Mouse (Mus musculus) right cerebral cortex, postnatal 14 days (tissue): Measurements from ENCODE around the gene Hoxa9.
A peak's percentile ranks its signal among the peaks of the same experiment; 100 is the strongest.

Experiments
- DNase-seq: peaks from one replicate; pipeline ENCODE4 v3.0.0; 2022

The Hoxa9 gene

DNA sequence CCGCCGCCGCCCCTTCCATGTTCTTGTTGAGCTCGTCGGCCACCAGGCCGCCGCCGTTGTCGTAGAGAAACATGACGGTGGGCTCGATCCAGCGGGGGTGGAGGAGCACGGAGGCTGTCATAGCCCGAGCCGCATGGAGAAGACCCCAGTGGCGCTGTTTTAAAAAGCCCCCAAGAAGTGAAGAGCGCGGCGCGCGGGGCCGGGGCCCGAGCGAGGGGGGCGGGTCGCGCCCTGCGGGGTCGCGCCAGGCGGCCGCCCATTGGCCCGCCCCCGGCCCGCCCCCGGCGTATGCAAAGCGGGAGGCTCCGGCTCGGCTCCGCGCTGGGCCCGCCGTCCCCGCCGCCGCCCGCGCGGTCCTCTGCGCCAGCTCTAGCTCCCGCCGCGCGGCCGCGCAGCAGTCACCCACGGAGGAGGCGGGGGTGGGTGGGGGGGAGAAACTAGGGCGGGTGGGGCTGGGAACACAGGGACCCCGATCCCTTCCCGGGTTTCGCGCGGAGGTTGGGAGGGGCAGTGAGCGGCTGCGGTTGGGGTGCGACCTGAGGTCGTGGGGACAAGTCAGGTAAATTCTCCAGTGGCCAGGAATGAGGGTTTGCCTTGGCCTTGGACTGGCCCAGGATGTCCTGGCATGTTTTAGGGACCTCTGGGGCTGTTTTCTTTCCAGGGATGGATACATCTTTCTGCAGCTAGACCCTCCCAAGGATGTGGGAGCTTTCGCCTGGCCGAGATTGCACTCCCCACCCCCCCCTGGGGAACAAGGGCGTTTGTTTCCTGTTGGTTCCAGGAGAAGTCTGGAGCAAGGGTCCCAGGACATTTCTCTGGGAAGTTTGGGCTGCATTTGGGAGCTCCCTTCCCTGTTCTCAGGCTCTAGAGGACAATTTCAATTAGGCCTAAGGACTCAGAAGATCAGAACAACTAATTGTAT is 30.0 kb upstream of the Hoxa9 start, which contains the start of gene Hoxa13:
TSS of gene Hoxa13 (minus strand) at position 227 of the 922 bp plus-strand sequence.
- no peak for DNase-seq

DNA sequence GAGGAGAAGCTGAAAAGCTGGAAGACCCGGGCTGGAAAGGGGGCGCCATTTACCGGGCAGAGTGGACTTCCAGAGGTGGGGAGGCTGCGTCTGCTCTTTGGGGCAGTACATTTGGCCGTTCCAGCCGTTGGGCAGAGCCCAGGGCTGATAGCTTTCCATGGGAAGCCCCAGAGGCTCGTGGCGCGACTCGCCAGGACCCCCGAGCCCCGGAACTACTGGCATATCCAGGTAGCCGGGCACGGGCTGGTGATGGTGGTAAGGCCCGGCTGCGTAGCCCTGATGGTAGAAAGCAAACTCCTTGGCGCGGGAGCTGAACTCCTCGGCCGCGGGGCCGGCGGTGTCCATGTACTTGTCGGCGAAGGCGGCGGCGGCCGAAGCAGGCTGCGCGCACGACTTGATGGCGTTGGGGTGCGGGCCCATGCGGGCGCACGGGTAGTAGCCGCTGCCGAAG is 28.9 kb upstream of the Hoxa9 start:
- no peak for DNase-seq

DNA sequence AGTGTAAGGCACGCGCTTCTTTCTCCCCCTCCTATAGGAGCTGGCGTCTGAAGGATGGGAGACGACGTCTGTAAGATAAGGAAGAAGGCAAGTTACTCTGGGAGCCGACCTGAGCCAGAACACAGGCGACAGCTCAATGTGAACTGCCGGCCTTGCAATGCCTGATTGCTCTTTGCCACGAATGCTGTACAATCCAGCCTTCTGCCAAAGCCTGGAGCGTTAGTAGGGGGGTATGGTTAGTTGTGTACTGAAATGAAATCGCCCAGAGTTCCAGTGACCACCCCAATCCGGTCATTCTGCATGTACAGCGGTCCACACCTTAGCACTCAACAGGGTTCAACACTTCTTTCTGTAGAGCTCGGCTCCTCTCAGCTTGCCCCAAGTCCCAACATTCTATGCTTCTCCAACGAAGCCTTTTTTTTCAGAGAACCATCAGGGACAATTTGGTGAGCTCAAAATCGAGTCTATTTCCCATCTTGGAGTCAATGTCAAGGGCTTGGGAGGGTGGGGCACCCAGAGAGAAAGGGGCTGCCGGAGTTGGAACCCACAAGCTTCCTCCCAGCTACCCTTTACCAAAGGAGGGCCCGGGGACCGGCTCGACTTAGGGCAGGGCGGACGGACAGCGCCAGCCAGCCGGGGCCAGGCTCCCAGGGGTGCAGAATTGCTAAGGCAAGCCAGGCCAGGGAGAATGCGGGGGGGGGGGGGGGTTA is 28.3 kb upstream of the Hoxa9 start:
- DNase-seq = no peak

DNA sequence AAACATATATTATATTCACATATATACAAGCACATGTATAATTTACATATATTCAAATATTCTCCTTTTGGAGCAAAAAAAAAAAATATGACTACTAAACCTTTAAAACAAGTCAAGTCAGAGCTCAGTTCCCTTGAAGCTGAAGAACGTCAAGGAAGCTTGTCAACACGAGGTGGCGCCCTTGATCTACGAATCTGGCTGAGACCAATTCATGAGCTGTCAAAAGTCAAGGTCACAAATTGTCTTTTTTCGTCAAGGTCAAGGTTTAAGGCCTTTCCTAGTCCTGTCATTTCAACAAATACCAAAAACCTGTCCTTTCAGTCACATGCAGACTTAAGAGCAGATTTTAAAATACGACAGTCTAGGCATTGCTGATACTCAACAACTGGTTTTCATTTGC is 26.1 kb upstream of the Hoxa9 start:
- DNase-seq = peak; percentile 73

DNA sequence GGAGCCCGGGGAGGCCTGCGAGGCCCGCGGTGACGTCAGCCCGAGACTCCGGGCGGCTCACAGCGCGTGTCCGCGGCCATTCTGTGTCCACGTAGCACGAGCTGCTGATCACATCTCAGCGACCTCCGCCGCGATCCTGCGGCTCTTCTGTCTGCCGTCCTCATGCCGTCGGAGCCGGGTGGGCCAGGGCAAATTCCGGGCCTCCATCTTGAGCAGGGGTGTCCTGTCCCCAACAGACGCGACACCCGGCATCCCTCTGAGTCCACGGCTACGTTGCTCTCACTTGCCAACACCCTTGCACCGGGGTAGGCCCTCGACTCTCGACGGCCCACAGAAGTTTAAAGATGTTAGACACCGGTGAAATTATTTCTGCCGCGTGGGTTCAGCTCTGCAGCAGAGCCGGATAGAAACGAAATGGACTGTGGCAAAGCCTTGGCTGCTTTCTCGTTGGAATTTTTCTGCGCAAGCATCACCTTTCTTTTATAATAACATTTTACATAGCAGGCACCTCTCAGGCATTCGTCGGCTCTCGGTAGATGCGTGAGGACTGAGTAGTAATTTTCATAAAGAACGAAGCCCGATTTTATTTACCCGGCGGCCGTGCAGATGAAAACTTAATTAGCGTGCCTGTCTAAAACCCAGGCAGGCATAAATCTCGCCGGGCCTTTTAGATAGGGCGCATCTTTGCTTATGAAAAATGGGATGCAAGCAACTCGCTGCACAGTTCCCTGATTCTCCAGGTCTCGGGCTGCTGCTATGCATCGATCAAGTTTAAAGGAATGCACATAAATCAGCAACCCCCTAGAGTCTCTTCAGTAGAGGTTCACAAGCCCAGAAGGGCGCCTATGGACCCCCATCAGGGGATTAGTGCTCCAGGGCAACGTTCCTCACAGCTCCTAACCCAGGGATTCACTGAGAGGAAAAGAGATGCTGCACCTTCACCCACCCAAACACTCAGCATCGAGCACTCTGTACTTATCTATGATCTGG is 22.9 kb upstream of the Hoxa9 start:
- DNase-seq = no peak

DNA sequence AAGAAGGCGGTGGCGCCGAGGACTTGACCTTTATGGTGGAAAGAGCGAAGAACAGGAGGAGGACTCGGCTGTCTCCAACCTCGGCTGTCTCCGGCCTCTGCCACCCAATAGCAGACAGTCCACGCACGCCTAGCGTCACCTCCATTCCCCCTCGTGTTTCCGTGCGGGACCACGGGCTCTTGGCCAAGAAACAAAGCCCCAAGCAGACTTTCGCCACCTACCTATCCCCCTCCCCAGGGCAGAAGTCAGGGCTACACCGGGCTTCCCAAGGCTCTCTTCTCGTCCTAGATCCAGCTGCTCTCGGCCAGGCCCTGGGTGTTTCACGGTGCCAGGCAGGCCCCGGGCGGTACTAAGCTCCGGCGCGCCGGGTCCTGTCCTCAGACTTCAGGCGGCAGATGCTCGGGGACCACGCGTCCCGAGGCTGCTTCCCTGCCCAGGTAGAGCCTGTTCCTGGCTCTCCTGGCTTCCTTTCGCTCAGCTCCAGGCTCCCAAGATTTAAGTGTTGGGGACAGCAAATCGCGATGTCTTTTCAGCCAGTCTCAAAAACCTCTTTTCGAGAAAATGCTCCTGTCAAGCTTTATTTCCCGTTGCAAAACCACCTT is 22.0 kb upstream of the Hoxa9 start:
- DNase-seq = no peak

DNA sequence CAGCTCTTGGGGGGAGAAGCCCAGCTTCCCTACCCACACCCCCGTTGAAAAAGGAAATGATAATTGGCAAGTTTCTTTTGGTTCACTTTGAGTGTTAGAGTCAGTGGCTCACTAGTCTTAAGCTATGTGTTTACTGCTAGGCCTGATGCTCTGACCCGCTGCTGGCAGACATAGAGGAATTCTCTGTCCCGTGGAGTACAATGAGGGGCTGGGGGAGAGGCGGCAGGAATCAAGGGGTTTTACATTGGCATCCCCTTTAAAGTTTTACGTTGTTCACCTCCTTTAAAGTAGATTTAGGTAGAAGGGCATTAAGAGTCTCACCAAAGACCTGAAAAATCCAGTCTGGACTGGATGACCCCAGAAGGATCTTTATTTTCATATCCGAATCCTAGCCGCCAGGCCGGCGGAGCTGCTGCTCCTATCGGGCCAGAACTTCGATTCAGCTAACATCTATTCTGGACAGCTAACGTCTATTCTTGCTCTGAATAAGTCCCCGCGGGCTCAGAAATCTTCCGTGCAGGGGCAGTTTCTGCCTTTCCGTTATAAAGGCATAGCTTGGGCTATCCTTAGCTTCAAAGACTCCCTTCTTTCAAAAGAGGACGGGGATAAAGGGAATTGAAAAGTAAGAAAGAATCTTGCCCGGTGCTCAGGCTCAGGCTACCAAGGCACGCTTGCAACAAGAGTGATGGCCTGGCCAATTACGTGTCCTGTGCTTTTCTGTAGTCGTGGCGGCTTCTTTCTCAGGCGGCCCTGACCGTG is 21.3 kb upstream of the Hoxa9 start:
- DNase-seq = no peak

DNA sequence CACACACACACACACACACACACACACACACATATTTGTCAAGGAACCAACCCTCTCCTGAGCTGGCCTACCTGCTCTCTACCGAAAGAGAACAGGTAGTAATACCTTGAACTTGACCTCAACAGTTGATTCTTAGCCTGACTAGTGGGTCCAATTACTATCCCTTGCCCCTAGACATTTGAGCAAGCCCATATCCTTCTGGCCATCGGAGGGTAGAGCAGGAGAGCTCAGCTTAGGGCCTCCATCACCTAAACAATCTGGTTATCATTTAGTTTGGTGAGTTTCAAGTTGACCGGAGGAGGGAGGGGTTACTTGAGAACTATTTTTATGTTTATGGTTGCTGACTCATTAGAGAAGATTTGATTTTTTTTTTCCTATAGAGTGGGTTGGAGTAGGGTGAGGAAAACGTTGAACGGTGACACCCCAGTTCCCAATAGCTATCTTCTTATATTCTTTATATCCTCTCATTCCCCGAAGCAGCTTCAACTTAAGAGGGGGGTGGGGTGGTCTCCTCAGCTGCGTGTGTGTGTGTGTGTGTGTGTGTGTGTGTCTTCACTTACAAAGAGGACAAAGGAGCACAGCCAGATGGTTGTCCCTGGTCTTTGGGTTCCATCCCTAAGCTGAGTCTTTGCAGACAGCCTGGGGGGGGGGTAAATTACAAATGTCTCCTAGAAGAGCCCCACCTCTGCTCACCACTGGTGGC is 20.4 kb upstream of the Hoxa9 start:
- DNase-seq = no peak

DNA sequence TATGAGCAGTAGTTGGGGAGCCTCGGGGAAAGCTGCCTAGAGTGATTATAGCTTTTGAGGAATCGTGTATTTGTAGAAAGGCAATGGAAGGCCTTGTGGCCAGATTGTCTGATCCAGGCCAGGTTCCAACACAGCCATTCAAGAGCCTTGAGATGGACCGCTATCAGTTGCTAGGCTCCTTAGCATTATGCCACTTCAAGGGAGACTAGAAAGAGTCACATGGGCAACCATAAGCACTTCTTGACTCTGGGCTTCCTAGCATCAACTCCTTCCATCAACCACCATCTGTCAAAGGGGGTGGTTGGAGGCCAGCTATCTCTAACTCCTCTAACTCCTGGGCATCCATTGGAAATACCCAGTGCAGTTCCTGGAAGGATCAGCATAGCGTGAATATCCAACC is 18.9 kb upstream of the Hoxa9 start:
- no peak for DNase-seq

DNA sequence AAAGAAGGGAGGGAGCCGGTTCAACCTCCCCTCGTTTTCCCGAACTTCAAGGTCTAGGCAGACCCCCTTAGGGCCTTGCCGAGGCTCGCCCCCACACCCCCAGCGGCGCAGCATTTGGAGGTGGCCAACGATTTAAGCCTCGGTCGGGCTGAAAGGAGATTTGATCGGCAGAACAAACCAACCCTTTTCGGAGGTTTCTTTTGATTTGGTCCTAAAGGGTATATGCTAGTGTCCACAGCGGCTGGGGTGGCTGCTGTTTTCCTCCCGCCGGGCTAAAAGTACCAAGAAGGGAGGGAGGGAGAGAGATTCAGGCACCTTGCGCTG is 18.5 kb upstream of the Hoxa9 start:
- DNase-seq = no peak

DNA sequence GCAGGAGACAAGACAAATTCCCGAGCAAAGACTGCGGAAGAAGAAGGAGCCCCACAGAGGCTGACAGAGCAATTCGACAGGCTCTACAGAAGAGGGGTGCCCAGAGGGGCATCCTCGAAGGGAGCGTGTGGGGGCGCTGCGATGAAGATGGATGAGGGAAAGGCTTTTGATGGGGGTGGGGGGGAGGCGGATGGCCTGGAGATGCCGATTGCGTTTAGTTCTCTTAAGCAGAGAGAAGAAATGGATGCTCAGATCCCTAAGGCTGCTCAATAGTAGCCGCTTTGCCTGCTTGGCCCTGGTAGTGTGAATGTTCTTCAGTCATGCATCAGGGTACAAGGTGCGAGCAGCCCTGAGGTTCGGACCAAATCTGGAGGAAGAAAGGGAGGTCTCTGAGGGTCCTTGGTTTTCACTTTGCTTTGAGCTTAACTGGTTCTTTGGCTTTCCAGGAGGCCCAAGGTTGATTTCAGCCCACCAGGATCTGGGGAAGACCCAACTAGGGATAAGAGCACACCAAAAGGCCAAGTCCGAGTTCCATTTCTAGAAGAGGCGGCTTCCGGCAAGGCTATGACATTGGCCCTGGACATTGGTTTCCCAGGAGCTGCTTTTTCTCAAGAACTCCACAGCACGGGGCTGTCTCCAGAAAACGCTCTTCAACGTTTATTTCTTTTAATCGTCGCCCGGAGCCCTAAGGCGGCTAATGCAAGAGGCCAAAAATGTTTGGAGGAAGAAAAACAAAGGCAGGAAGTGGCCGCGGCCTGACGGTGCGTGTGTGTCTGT is 17.9 kb upstream of the Hoxa9 start:
- DNase-seq = no peak

DNA sequence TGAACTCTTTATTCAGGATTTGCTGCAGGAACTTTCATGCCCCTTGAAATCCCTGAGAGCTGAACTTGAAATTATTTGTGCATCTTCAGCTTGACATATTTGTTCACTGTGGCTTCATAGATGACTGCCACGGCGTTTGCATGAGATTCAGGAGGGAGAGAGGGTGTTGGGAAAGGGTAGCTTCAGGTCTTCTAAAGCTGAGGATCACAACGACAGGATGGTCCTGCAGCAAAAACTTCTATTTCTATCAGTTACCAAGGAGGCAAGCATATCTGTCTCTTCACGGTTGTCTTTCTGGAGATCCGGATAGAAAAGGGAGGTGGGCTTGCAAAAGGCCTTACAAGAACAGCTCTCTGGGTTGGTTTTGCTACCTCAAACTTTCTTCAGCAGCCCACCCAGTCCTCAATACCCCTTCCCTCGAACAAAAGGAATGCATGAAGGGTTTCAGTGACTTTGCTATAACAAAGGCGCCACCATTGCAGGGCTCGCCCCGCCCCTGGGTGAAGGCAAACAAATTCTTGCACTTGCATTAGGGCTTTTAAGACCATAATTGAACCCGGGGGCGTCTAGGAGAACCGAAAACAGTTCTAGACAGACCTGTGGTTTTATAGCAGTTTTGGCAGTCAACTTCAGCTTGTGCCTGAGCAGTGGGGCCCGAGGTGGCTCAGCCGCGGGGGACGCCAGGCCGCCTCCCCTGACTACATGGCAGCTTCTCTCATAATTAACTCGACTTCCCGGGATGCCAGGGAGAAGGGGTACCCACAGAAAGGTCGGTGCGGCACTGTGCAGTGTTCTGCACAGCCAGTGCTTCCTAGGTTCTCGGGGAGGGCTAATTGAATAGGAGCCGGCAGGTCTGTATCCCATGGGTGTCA is 17.1 kb upstream of the Hoxa9 start:
- DNase-seq = no peak

DNA sequence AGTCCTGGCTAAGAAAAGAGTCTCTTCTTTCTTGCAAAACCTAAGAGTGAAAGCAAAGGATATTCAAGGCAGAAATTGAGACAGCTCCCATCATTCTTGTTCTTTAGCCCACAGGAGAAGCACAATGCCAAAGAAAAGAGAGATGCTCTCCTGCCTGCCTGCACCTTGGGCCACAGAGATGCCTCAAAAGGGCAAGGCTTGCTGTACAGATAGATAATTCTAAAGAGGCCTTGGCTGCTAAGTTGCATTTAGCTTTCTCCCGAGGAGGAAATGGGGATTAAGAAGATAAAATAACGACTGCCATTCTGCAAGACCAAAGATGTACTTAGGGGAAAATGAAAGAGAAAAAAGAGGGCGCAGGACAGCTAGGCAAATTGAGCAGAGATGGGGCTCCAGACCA is 16.0 kb upstream of the Hoxa9 start:
- no peak for DNase-seq

DNA sequence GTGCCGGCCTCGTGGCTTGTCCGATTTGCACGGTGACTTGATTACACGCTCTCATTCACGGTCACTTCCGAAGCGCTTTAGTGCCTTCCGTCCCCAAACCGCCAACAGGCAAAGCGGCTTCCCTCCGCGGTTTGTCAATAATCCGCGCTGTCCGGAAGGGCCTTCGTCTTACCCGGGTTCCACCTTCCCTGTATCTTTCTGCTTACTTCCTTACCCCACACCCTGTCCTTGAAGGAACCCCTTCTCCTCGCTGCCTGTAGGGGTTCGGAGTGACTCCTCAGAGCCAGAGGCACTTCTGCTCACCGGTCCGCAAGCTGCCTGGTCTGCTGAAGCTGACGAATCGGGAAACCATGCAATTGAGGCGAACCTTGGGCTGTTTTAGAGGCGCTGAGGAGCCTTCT is 15.5 kb upstream of the Hoxa9 start:
- DNase-seq = no peak

DNA sequence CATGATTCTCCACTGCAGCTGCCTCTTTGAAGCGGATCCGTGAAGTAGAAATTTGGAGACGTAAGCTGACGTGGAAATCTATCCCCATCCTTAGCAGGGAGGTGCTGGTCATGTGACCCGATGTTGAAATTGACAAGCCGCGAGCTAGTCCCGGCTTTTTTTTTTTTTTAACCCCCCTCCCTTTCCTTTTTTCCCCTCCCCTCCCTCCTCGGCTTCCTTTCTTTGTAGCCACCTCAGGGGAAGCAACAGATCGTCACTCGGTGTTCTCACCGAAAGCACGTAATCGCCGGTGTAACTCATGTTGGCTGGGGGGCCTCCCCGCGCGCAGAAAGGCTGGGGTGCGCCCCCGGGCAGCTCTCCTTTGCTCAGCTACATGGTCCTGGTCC is 14.9 kb upstream of the Hoxa9 start, which contains the start of gene Hoxa11:
TSS of gene Hoxa11 (minus strand) at position 54 of the 386 bp plus-strand sequence.
- DNase-seq = no peak

DNA sequence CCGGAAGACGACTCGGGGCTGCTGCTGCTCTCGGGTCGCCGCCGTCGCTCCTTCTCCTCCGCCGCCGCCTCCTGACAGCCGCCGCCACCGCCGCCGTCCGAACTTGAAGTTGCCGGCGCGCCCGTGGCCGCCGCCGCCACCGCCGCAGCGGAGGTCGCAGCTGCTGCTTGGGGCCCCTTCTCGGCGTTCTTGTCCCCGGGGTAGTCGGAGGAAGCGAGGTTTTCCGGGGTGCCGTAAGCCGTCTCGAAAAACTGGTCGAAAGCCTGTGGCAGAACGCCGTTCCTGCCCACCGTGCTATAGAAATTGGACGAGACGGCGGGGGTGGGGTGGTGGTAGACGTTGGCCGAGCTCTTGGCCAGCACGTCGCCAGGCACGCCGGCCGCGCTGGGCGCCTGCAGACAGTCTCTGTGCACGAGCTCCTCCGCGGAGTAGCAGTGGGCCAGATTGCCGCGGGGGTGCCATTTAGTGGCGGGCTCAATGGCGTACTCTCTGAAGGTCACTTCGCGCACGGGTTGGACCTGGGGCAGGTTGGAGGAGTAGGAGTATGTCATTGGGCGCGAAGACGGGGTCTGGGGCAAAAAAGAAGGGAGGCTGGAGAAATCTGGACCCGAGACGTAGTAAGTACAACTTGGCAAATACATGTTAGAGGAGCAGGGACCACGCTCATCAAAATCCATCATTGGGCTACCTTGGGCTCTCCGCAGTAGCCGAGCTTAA is 14.3 kb upstream of the Hoxa9 start:
- no peak for DNase-seq

DNA sequence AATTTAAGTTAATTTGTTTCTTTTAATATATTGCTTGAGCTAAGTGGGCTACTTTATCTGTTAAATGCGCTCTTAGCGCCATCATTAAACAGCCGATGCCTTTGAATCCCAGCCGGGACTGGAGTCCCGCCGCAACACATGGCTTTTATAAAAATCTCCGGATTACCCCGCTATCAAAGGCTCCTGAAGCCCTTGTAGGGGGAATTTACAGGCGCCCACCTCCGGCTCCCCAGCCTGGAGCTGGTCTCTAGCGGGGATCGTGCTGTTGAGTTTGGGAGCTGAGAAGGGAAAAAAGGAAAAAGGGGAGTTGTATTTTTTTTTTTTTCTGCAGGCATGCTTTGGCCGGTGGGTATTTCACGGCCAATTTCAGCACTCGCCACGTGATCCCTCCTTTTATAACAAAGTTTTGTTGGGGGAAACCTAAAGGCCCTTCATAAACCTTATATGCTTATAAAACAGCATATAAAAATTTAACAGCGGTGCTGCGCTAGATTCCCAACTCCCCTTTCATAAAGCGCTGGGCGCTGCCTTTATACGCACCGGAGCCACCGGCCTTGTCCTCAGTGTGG is 13.7 kb upstream of the Hoxa9 start:
- no peak for DNase-seq

DNA sequence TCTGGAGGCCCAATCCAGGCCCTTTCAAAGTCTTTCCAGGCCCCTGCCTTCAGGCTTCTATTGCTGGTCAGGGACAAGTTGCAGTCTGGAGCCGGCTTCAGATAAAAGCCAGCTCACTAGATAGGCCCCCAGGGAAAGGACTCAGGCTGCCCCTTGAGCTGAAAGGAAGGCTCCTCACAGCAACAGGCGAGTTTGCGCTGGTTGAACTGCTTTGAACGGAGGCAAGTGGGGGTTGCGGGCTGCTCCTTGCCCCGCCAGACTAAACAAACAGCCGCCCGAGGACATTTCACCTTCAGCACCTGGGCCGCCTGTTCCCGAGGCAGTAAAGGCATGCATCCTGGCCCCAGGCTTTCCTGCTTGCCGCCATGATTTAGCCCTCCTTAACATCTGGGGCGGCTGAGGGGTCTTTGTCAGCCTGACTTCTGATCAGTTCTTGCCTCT is 12.8 kb upstream of the Hoxa9 start:
- DNase-seq = no peak
